Mouse (Mus musculus) embryonic facial prominence, embryonic 14.5 days (tissue): Measurements from ENCODE around the gene Phyhd1. TPM values are rescaled to one million over a fixed set of nuclear protein-coding genes. Genes with fewer than 3 reads are reported as not detected.

Source experiments
- ATAC-seq: fragments of 200-750 bp; cut with Nextera tagmentation; 2 replicates; pipeline ENCODE4 v1.8.0; 2017; ENCODE audit warnings: low read depth, moderate number of reproducible peaks, moderate TSS enrichment
- DNase-seq: peaks from one replicate; pipeline ENCODE4 v3.0.0-alpha.2; 2015; ENCODE audit warnings: low spot score
- H3K27ac ChIP-seq: fragments of 300-500 bp; sonication (generic); replicated peaks from 2 replicates; pipeline ENCODE4 v1.5.1; 2014; ENCODE audit warnings: low read depth, mild to moderate bottlenecking, low read length, moderate library complexity
- H3K27me3 ChIP-seq: fragments of 300-500 bp; sonication (generic); replicated peaks from 2 replicates; pipeline ENCODE4 v1.6.1; 2014; ENCODE audit warnings: low read length; ENCODE audit not compliant: control insufficient read depth, insufficient read depth
- H3K36me3 ChIP-seq: fragments of 300-500 bp; sonication (generic); 2 replicates; pipeline ENCODE4 v1.6.1; 2014; ENCODE audit warnings: low read length, mixed read lengths; ENCODE audit not compliant: control insufficient read depth, insufficient read depth
- H3K4me1 ChIP-seq: fragments of 300-500 bp; sonication (generic); 2 replicates; pipeline ENCODE4 v1.6.1; 2014; ENCODE audit warnings: antibody characterized with exemption, low read length; ENCODE audit not compliant: control insufficient read depth, insufficient read depth
- H3K4me2 ChIP-seq: fragments of 300-500 bp; sonication (generic); 2 replicates; pipeline ENCODE4 v1.6.1; 2014; ENCODE audit warnings: low read depth, mild to moderate bottlenecking, low read length, moderate library complexity, mixed read lengths
- H3K4me3 ChIP-seq: fragments of 300-500 bp; sonication (generic); 2 replicates; pipeline ENCODE4 v1.5.1; 2014; ENCODE audit warnings: low read depth, mild to moderate bottlenecking, low read length
- H3K9ac ChIP-seq: fragments of 300-500 bp; sonication (generic); 2 replicates; pipeline ENCODE4 v1.6.1; 2014; ENCODE audit warnings: low read depth, mild to moderate bottlenecking, low read length, moderate library complexity, mixed read lengths
- H3K9me3 ChIP-seq: fragments of 300-500 bp; sonication (generic); 2 replicates; pipeline ENCODE4 v1.6.1; 2016; ENCODE audit warnings: low read length; ENCODE audit not compliant: control insufficient read depth
- WGBS: fragments of 180-500 bp; shearing (Covaris S2); extraction: QIAGEN DNeasy Blood & Tissue Kit; methylation state at CpG from one replicate; pipeline ENCODE4 v1.1.7; 2014; 5-methylcytosine and 5-hydroxymethylcytosine counted together
- polyA plus RNA-seq: library from polyadenylated mRNA; unstranded; fragments of >200 nt; fragmentation: Nextera tagmentation; extraction: Ambion mirVana; gene quantifications from 2 replicates; pipeline ENCODE4 v1.2.1, GENCODE M21; 2014

Gene Phyhd1
- polyA plus RNA-seq, 1 experiment from 2014 or later, result 5.7 TPM

- no peak for ATAC-seq
- WGBS, result 82% methylated on average over 2 of the region's 2 CpGs
- Histone ChIP-seq H3K27ac (no peak within 1 kb of the TSS), H3K4me1 (peaks cover 16% of the 10 kb centered on the region), H3K9me3 (no peaks in the 10 kb centered on the region), H3K9ac (peak within 1 kb of the TSS; percentile 15; the same call in 1 of the 2 replicates), H3K27me3 (no peaks in the 10 kb centered on the region), H3K4me2 (no peak within 1 kb of the TSS), H3K36me3 (peaks cover 50% of the 10 kb centered on the region), H3K4me3 (no peak within 1 kb of the TSS)
- no peak for DNase-seq
These were observed 25.7 kb upstream of the Phyhd1 start, which contains the start of gene Gm28035 for GRCm38 (mm10) chr2:30240267-30240666. Gm28035 (plus strand) TSS chr2:30240567.

GRCm38 (mm10) chr2:30242509-30242908 lies 23.5 kb upstream of the Phyhd1 start:
- WGBS, result 43% methylated on average over 4 of the region's 4 CpGs
- Histone ChIP-seq H3K27ac (no peak overlapping the region), H3K9me3 (no peaks in the 10 kb centered on the region), H3K4me2 (no peak overlapping the region), H3K4me3 (no peak overlapping the region), H3K27me3 (no peaks in the 10 kb centered on the region), H3K9ac (no peak overlapping the region), H3K36me3 (peaks cover 55% of the 10 kb centered on the region), H3K4me1 (peaks cover 10% of the 10 kb centered on the region)
- ATAC-seq (no peak), DNase-seq (peak; percentile 80)

GRCm38 (mm10) chr2:30243391-30243790 lies 22.6 kb upstream of the Phyhd1 start:
- DNase-seq (no peak), ATAC-seq (no peak)
- 94% methylated on average over 4 of the region's 4 CpGs for WGBS
- Histone ChIP-seq H3K9ac (no peak overlapping the region), H3K36me3 (peaks cover 62% of the 10 kb centered on the region), H3K4me1 (peaks cover 10% of the 10 kb centered on the region), H3K4me2 (no peak overlapping the region), H3K4me3 (no peak overlapping the region), H3K27ac (no peak overlapping the region), H3K9me3 (no peaks in the 10 kb centered on the region), H3K27me3 (no peaks in the 10 kb centered on the region)

GRCm38 (mm10) chr2:30244595-30245178 lies 21.3 kb upstream of the Phyhd1 start:
- no peaks in the 10 kb centered on the region for H3K4me1 ChIP-seq
- no peak for ATAC-seq
- H3K36me3 ChIP-seq, result peaks cover 73% of the 10 kb centered on the region
- no peaks in the 10 kb centered on the region for H3K9me3 ChIP-seq
- H3K4me3 ChIP-seq, result no peak overlapping the region
- no peaks in the 10 kb centered on the region for H3K27me3 ChIP-seq
- H3K9ac ChIP-seq, result 0 out of 2 replicates have a peak overlapping the region, but pooled peaks have one; percentile 20
- no peak overlapping the region for H3K4me2 ChIP-seq
- DNase-seq, result no peak
- no peak overlapping the region for H3K27ac ChIP-seq
- 50% methylated on average over 7 of the region's 7 CpGs for WGBS

GRCm38 (mm10) chr2:30247036-30247435 lies 19.0 kb upstream of the Phyhd1 start:
- 91% methylated on average over 5 of the region's 5 CpGs for WGBS

GRCm38 (mm10) chr2:30247681-30248080 lies 18.3 kb upstream of the Phyhd1 start:
- no peak overlapping the region for H3K4me3 ChIP-seq
- no peaks in the 10 kb centered on the region for H3K27me3 ChIP-seq
- 54% methylated on average over 4 of the region's 4 CpGs for WGBS
- H3K36me3 ChIP-seq, result peaks cover 48% of the 10 kb centered on the region
- no peak overlapping the region for H3K4me2 ChIP-seq
- no peaks in the 10 kb centered on the region for H3K9me3 ChIP-seq
- no peaks in the 10 kb centered on the region for H3K4me1 ChIP-seq
- ATAC-seq (no peak), DNase-seq (no peak)
- H3K9ac ChIP-seq, result no peak overlapping the region
- no peak overlapping the region for H3K27ac ChIP-seq

More at GRCm38 (mm10) chr2:30247036-30247435, 19.0 kb upstream of the Phyhd1 start:
- ATAC-seq (no peak), DNase-seq (no peak)
- H3K27ac ChIP-seq, result no peak overlapping the region
- peaks cover 55% of the 10 kb centered on the region for H3K36me3 ChIP-seq
- no peak overlapping the region for H3K4me3 ChIP-seq
- no peak overlapping the region for H3K4me2 ChIP-seq
- no peaks in the 10 kb centered on the region for H3K27me3 ChIP-seq
- H3K9me3 ChIP-seq, result no peaks in the 10 kb centered on the region
- no peak overlapping the region for H3K9ac ChIP-seq
- H3K4me1 ChIP-seq, result no peaks in the 10 kb centered on the region

GRCm38 (mm10) chr2:30249182-30249581 lies 16.8 kb upstream of the Phyhd1 start:
- 91% methylated on average over 3 of the region's 3 CpGs for WGBS
- no peak overlapping the region for H3K9ac ChIP-seq
- H3K27ac ChIP-seq, result no peak overlapping the region
- H3K36me3 ChIP-seq, result peaks cover 44% of the 10 kb centered on the region
- no peak for ATAC-seq
- no peaks in the 10 kb centered on the region for H3K4me1 ChIP-seq
- H3K9me3 ChIP-seq, result no peaks in the 10 kb centered on the region
- no peak for DNase-seq
- no peak overlapping the region for H3K4me2 ChIP-seq
- no peak overlapping the region for H3K4me3 ChIP-seq
- no peaks in the 10 kb centered on the region for H3K27me3 ChIP-seq

GRCm38 (mm10) chr2:30250166-30251128 lies 15.6 kb upstream of the Phyhd1 start:
- 90% methylated on average over 10 of the region's 10 CpGs for WGBS
- peaks cover 47% of the 10 kb centered on the region for H3K36me3 ChIP-seq
- H3K9me3 ChIP-seq, result no peaks in the 10 kb centered on the region
- H3K4me1 ChIP-seq, result no peaks in the 10 kb centered on the region
- ATAC-seq, result no peak
- H3K27ac ChIP-seq, result no peak overlapping the region
- H3K27me3 ChIP-seq, result no peaks in the 10 kb centered on the region
- H3K4me2 ChIP-seq, result no peak overlapping the region
- H3K4me3 ChIP-seq, result no peak overlapping the region
- DNase-seq, result no peak
- no peak overlapping the region for H3K9ac ChIP-seq
